Mouse (Mus musculus) CD4-positive helper T cell, adult 2 months (primary cell): ENCODE data around the gene Gpr156.
"Not testable (repeated sequence)": the region's sequence is repeated elsewhere in the genome, so short reads cannot be mapped to it uniquely, and the experiment has no call there.

Source experiments
- DNase-seq: peaks from one replicate; pipeline ENCODE4 v3.0.0-alpha.2; 2012; ENCODE audit warnings: low read depth, missing footprints, low spot score

The Gpr156 gene

DNA sequence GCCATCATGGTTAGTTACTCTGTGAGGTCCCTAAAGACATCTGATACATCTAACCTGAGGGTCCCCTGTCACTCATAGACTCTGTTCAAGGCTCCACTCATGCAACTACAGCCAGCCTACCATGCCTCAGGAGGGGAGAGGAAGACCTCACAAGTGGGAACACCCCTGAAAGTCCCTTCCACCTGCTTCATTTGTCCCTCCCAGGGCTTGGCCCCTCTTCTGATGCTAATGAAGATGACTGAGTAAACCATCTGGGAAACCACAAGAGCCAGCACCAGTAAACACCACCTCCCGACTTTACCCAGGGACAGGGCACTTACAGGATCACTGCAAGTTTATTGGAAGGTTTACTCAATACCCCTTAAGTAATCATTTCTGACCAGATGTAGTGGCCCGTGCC lies 85.5 kb downstream of the Gpr156 start:
- no peak for DNase-seq

DNA sequence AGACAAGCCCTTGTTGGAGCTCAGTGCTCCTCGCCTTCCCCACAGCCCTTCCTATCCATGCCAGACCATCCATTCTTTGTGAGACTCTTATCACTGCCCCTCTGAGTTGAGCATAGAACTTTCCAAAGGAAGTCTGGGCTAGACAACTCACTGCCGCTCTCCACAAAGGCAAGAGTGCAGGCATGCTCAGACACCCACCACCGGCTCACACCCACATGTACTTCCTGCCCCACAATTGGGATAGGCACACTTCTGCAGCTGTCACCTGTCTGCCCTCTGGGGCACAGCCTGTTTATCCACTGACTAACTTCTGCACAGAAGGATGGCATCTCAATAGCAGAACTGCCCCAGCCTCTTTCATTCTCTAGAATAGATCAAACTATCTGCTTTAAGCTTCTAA lies 86.2 kb downstream of the Gpr156 start:
- no peak for DNase-seq

- DNase-seq: no peak
Measured at GRCm38 (mm10) chr16:38004486-38005020, 88.3 kb downstream of the Gpr156 start.

DNA sequence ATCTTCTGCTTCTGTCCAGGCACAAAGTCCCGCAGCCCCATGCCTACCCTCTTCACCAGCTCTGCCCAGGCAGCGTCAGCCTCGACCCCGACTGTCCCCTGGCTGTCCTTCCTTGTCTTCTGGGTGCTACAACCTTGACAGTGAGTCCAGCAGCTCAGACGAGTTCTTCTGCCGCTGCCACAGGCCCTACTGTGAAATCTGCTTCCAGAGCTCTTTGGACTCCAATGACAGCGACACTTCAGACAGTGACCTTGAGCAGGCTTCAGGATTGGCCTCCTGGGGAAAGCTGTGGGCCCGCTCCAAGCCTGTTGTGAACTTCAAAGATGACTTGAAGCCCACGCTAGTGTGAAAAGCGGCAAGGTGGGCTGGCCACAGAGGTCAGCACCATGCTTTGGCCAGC lies 89.2 kb downstream of the Gpr156 start:
- no peak for DNase-seq

DNA sequence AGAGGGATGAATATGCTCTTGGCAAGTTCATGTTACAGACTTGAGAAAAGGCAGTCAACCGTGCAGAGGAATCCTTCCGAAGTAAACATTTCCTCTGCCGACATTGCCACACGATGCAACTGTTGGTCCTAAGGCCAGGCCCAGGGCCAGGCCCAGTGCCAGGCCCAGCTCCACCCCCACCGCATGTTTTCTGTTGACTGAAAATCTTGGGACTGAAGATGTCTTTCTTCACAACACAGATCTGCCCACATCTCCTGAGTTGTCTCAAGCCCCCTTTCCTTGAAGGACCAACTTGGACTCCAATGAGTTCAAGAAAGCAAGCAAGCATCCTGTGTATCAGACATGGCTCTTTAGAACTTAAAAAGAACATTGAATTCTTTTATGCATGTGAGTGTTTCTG lies 92.1 kb downstream of the Gpr156 start:
- DNase-seq: no peak

- no peak for DNase-seq
Measured at GRCm38 (mm10) chr16:38009041-38009825, 92.9 kb downstream of the Gpr156 start.

DNA sequence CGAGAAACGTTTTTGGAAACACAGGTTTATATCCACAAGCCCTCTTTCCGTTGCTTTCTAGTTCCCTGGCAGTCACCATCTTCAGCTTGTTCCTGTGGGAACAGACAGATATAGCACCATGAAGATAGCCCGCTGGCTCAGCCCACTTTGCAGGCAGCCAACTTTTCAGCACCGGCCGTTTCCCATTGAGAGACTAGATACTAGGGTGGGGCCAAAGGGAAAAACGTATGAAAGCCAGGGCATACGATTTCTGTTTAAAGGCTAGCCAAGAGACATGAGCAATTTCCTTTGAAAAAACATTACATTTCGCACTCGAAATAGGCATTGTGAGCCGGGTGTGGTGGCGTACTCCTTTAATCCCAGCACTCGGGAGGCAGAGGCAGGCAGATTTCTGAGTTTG lies 95.2 kb downstream of the Gpr156 start:
- DNase-seq: no peak

DNA sequence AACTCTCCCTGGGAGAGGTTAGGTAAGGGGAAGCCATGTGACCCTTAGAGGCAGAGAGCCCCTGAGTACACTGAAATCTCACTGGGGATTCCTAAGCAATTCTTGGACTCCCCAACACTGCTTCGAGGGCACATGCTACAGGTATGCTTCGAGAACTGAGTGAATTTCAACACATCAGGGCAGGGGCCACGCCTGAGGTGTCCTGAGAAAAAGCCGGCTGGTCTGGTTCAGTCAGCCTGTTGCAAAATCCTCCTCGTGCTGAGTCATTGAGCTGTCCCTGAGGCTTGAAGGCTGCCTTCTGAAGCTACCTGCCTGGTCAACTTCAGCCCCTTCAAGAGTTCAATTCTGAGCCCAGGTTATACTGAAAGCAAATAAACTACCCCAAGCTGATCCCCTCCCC lies 96.1 kb downstream of the Gpr156 start:
- no peak for DNase-seq

DNA sequence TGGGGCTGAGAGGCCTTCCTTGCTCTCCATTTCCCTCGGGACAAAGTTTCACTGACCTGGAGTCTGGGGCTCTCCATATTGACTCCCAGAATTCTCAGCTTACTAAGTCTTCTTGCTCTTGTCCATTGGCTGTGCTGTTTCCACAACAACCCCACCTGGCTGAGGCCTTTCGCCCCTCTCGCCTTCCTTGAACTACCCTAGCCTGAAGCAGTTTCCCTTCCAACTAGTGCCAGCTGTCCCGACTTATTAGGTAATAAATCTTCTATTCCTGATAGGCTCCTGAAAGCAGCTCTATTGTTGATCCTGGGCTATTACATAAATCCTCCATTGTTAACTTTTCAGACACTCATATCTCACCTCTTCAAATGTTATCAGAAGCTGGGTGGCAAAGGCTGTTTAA lies 96.6 kb downstream of the Gpr156 start:
- DNase-seq: no peak

GRCm38 (mm10) chr16:38014951-38015350 lies 98.7 kb downstream of the Gpr156 start:
- no peak for DNase-seq

- DNase-seq: peak; percentile 3
Measured at GRCm38 (mm10) chr16:38016928-38017524, 100.7 kb downstream of the Gpr156 start.

- no peak for DNase-seq
Measured at GRCm38 (mm10) chr16:38017958-38018376, 101.7 kb downstream of the Gpr156 start.

DNA sequence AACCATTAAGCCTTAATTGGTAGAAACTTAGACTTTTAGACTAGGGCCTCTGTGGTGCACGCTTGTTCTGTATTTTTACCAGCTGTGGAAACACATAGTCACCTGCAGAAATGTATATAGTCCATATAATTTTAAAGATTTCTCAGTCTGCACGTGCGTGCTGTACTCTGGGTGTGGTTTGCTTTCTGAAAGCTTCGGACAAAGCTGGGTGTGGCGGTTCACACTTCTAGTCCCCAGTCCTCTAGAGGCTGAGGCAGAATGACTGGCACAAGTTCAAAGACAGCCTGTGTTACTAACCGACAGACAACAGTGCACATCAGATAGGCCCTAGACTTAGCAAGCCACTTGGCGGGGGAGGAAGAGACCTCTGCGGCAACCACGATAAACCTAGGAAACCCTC lies 116.3 kb downstream of the Gpr156 start:
- DNase-seq: no peak

DNA sequence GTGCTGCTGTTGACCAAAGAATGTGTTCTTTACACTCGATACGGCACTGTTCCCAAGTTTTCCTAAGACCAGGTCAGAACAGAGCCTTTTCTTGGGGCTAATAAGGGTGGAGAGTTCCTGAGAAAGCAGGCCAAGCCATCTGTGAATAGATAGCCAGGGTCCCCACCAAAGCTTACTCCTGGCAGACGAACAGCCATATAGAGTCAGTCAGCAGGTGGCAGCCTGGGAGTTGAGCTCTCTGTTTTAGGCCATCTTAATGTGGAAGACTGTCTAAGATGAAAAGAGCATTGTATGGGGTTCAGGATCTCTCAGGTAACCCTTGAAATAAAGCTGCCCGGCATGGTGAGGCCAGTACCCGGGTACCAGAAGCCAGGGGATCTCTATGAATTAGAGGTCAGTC lies 116.8 kb downstream of the Gpr156 start:
- DNase-seq: peak; percentile 5

- DNase-seq: not testable (repeated sequence)
Measured at GRCm38 (mm10) chr16:38038101-38038500, 121.8 kb downstream of the Gpr156 start.

DNA sequence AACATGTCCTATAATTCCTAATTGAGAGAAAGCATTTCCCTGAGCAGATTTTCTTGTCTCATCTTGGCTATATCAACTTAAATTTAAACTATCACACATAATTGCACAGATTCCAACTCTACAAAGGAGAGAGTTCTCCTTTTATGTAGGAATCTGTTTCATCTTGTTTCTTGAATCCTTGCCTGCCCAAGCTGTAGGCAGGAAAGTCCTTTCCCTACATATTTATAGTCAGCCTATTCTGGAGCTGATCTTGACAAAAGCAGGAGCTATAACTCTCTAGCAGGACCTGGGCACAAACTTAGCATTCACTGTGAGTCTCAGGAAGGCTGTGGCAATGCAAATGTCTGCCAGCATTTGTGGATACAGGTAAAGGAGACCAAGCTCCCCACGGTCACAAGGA lies 125.9 kb downstream of the Gpr156 start:
- DNase-seq: no peak

GRCm38 (mm10) chr16:38044551-38044950 lies 128.3 kb downstream of the Gpr156 start:
- DNase-seq: no peak

- DNase-seq: no peak
Measured at GRCm38 (mm10) chr16:38047781-38048558, 131.7 kb downstream of the Gpr156 start.
